Mouse (Mus musculus): ENCODE measurements around the gene Dohh. TPM values are rescaled to one million over a fixed set of nuclear protein-coding genes. Genes with fewer than 3 reads are reported as not detected.

Gene Dohh
- total and polyA plus RNA-seq, 2 experiments from 2014 or later = 114 to 146 TPM

GRCm38 (mm10) chr10:81401521-81402226, 17.4 kb downstream of the Dohh start:
- H3K4me2 ChIP-seq (ENCODE audit: low read depth, low read length) = peak overlapping the region; percentile 7; the same call in 1 of the 2 replicates
- no peak overlapping the region for H3K4me3 ChIP-seq (ENCODE audit: low read length)
- 0 out of 2 replicates have a peak overlapping the region, but pooled peaks have one; percentile 21 for H3K9ac ChIP-seq (replicated peaks; ENCODE audit: low read length)
- TF ChIP-seq CTCF (IDR thresholded peaks at IDR 0.05; ENCODE audit: low read depth) = no peak
- 11% methylated on average over 18 of the region's 18 CpGs for WGBS
- H3K27ac ChIP-seq = peak overlapping the region; percentile 74
- peak; percentile 65 for DNase-seq (ENCODE audit: low spot score)
- peaks cover 18% of the 10 kb centered on the region for H3K4me1 ChIP-seq (ENCODE audit: insufficient read depth, low read length)
- H3K36me3 ChIP-seq (ENCODE audit: insufficient read depth, low read length) = peaks cover 29% of the 10 kb centered on the region; the same call in 1 of the 2 replicates
- H3K27me3 ChIP-seq (ENCODE audit: insufficient read depth, low read length) = no peaks in the 10 kb centered on the region
- peak; percentile 61 for ATAC-seq
- no peaks in the 10 kb centered on the region for H3K9me3 ChIP-seq (ENCODE audit: low read length)

- H3K27me3 ChIP-seq (ENCODE audit: insufficient read depth, low read length) = no peaks in the 10 kb centered on the region
- H3K4me2 ChIP-seq (ENCODE audit: low read depth, low read length) = peak overlapping the region; percentile 7; the same call in 1 of the 2 replicates
- H3K9me3 ChIP-seq (ENCODE audit: low read length) = no peaks in the 10 kb centered on the region
- peaks cover 25% of the 10 kb centered on the region for H3K4me1 ChIP-seq (ENCODE audit: insufficient read depth, low read length)
- ATAC-seq (no peak), DNase-seq (ENCODE audit: low spot score) (no peak)
- 0 out of 2 replicates have a peak overlapping the region, but pooled peaks have one; percentile 21 for H3K9ac ChIP-seq (replicated peaks; ENCODE audit: low read length)
- TF ChIP-seq CTCF (IDR thresholded peaks at IDR 0.05; ENCODE audit: low read depth) = no peak
- WGBS = 16% methylated on average over 7 of the region's 7 CpGs
- peaks cover 29% of the 10 kb centered on the region; the same call in 1 of the 2 replicates for H3K36me3 ChIP-seq (ENCODE audit: insufficient read depth, low read length)
- peak overlapping the region; percentile 74 for H3K27ac ChIP-seq
- no peak overlapping the region for H3K4me3 ChIP-seq (ENCODE audit: low read length)
These were observed 18.1 kb downstream of the Dohh start for GRCm38 (mm10) chr10:81402227-81402765.

GRCm38 (mm10) chr10:81403511-81403910, 19.3 kb downstream of the Dohh start:
- no peak overlapping the region for H3K27ac ChIP-seq

DNA sequence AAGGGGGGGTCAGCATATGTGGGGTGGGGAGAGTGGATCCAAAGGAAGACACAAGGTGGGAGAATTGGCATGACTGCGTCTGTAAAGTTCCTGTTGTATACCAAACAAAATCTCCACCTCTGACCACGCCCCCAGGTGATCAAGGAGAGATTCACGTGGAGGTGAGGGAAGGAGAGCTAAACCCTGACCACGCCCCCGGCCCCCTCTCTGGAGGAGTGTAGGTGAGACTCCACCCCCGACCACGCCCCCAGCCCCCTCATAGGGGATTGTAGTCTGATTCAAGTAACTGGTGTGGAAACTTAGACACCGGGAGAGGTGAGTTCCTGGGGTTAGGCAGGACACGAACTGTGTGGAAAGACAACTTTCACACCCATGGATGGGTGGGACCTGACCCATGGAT, 19.9 kb downstream of the Dohh start:
- Histone ChIP-seq H3K36me3 (ENCODE audit: insufficient read depth, low read length) (peaks cover 35% of the 10 kb centered on the region), H3K4me1 (ENCODE audit: insufficient read depth, low read length) (peaks cover 31% of the 10 kb centered on the region)
- ATAC-seq = no peak

More at GRCm38 (mm10) chr10:81403511-81403910, 19.3 kb downstream of the Dohh start:
- Histone ChIP-seq H3K27me3 (ENCODE audit: insufficient read depth, low read length) (no peaks in the 10 kb centered on the region), H3K4me3 (ENCODE audit: low read length) (no peak overlapping the region), H3K4me1 (ENCODE audit: insufficient read depth, low read length) (peaks cover 31% of the 10 kb centered on the region), H3K4me2 (ENCODE audit: low read depth, low read length) (no peak overlapping the region), H3K9ac (replicated peaks; ENCODE audit: low read length) (no peak overlapping the region), H3K9me3 (ENCODE audit: low read length) (no peaks in the 10 kb centered on the region), H3K36me3 (ENCODE audit: insufficient read depth, low read length) (peaks cover 35% of the 10 kb centered on the region)
- ATAC-seq = no peak
- WGBS = 50% methylated on average over 10 of the region's 10 CpGs
- DNase-seq (ENCODE audit: low spot score) = no peak
- no peak for TF ChIP-seq CTCF (IDR thresholded peaks at IDR 0.05; ENCODE audit: low read depth)

GRCm38 (mm10) chr10:81404720-81405119, 20.5 kb downstream of the Dohh start:
- H3K4me3 ChIP-seq (ENCODE audit: low read length) = no peak overlapping the region
- no peak for TF ChIP-seq CTCF (IDR thresholded peaks at IDR 0.05; ENCODE audit: low read depth)
- no peaks in the 10 kb centered on the region for H3K9me3 ChIP-seq (ENCODE audit: low read length)
- H3K9ac ChIP-seq (replicated peaks; ENCODE audit: low read length) = no peak overlapping the region
- H3K4me2 ChIP-seq (ENCODE audit: low read depth, low read length) = no peak overlapping the region
- 75% methylated on average over 18 of the region's 18 CpGs for WGBS
- no peak for DNase-seq (ENCODE audit: low spot score)
- no peaks in the 10 kb centered on the region for H3K27me3 ChIP-seq (ENCODE audit: insufficient read depth, low read length)
- no peak overlapping the region for H3K27ac ChIP-seq
- H3K4me1 ChIP-seq (ENCODE audit: insufficient read depth, low read length) = peaks cover 31% of the 10 kb centered on the region
- no peak for ATAC-seq
- peaks cover 30% of the 10 kb centered on the region for H3K36me3 ChIP-seq (ENCODE audit: insufficient read depth, low read length)

More for the DNA sequence above, 19.9 kb downstream of the Dohh start:
- Histone ChIP-seq H3K4me3 (ENCODE audit: low read length) (no peak overlapping the region), H3K9ac (replicated peaks; ENCODE audit: low read length) (no peak overlapping the region), H3K4me2 (ENCODE audit: low read depth, low read length) (no peak overlapping the region), H3K27me3 (ENCODE audit: insufficient read depth, low read length) (no peaks in the 10 kb centered on the region), H3K27ac (no peak overlapping the region), H3K9me3 (ENCODE audit: low read length) (no peaks in the 10 kb centered on the region)
- no peak for DNase-seq (ENCODE audit: low spot score)
- 37% methylated on average over 9 of the region's 9 CpGs for WGBS
- no peak for TF ChIP-seq CTCF (IDR thresholded peaks at IDR 0.05; ENCODE audit: low read depth)

DNA sequence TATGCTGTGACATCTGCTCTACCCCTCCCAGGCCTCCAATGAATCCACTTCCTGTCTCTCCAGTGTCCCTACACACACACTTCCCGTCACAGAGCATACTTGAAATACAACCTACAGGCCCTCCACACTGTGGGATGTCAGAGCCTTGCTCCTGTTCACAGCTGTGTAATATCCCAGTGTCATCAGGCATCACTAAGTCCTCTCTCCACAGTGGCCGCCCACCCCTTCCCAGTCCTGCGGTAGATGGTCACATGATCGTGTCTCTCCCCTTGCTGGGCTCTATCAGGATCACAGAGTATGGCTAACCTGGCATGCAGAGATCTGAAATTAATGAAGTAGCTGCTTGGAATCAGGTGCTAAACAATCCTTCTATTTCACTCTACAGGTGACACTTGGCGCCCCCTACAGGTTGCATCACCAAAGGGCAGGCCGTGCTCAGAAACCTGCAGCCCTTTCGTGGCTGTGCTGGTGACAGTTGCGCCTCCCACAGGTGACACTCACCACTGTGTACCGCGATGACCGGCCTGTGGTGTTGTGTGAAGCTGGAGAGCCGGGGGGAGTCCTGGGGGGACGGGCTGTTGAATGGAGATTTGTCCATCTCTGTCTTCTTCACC, 21.5 kb downstream of the Dohh start:
- Histone ChIP-seq H3K9ac (replicated peaks; ENCODE audit: low read length) (no peak overlapping the region), H3K36me3 (ENCODE audit: insufficient read depth, low read length) (peaks cover 24% of the 10 kb centered on the region), H3K9me3 (ENCODE audit: low read length) (no peaks in the 10 kb centered on the region), H3K4me2 (ENCODE audit: low read depth, low read length) (no peak overlapping the region), H3K27me3 (ENCODE audit: insufficient read depth, low read length) (no peaks in the 10 kb centered on the region), H3K4me3 (ENCODE audit: low read length) (no peak overlapping the region), H3K27ac (no peak overlapping the region), H3K4me1 (ENCODE audit: insufficient read depth, low read length) (peaks cover 31% of the 10 kb centered on the region)
- DNase-seq (ENCODE audit: low spot score) (peak; percentile 69), ATAC-seq (no peak)
- 44% methylated on average over 13 of the region's 13 CpGs for WGBS
- TF ChIP-seq CTCF (IDR thresholded peaks at IDR 0.05; ENCODE audit: low read depth) = peak; percentile 78

Data from hindbrain, postnatal 0 days (tissue).